Mouse (Mus musculus) urinary bladder, postnatal 14 days (tissue): ENCODE data around the gene Cdc42ep2.

Source experiments
- DNase-seq: peaks from one replicate; pipeline ENCODE4 v3.0.0; 2021; ENCODE audit warnings: low spot score

Cdc42ep2 gene

DNA sequence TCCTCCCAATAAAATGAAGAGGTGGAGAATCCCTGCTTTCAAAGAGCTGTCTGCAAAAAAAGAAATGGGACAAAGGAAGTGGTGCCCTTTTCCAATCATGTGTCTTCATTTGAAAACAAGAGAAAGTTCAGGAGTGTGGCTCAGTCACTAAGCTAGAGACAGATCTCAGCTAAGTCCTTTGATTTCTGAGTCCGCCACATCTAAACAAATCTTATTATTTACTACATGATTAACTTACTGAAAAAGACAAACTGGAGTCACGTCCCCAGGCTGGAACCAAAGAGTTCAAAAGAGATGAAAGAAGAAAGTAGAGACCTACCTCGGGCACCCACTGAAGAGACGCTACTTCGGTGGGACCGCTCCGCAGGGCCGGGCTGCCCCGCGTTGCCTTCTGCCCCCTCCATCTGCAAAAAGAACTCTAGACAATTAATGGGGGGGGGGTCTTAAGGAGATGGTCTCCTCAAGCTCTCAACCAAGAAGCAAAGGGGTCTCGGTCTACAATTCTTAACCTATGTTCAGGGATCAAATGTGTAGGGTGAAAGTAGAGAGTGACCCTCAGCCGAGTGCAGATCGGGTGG lies 50.1 kb downstream of the Cdc42ep2 start:
- DNase-seq, result no peak

DNA sequence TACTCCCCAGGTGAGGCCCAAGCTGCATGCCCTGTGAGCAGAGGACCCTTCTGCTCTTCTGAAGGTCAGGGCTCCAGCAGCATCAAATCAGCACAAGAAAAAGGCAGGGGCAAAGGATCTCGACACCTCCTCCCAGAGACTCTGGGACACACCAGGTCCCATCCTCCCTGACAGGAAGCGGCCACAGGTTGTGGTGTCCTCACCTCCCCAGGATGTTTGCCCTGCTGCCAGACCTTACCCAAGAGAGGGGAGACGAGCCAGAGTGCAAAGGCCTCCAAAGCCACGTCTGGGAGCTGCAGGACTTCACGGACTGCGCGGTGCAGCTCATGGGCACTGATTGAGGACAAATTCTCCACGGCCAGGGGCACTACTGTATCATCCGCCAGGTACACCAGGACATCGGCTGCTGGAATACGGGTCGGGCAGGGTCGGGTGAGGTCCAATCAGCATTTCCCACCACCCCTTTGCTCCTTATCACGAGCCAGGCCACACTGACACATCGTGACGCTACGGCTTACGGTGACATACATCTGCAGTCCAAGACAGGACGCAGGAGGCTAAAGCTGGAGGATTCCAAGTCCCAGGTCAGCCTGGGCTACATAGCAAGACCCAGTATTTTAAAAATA lies 51.6 kb downstream of the Cdc42ep2 start:
- DNase-seq, result no peak

DNA sequence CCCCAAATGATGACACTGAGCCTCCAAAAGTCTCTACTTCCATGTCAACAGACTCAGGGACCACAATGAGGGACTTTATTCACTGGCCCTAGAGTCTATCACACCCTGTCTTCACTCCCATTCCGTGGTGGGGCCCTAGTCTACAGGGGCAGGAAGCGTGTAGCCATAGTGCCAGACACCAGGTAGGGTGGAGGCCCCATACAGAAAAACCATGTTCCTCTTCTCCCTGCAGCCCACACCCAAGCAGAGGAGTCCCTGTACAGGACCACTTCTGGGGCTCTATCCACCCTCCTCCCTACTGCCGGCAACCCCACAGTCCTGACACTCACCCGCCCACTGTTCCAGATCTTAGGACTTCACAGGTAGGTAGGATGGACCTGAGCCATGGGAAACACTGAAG lies 52.1 kb downstream of the Cdc42ep2 start:
- DNase-seq, result no peak

DNA sequence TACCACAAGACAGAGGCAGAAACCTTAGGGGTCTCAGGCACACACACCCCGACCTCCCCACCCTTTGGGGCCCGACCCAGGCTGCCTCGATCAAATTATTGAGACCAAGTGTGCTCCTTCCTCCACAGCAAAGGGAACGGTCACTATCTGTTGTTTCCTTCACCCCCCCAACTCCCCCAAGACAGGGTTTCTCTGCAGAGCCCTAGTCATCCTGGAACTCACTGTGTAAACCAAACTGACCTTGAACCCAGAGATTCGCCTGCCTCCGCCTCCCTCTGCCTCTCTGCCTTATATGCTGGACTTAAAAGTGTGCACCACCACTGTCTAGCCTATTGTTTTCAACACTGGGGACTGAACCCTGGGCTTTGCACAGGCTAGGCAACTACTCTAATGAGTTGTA lies 52.9 kb downstream of the Cdc42ep2 start:
- DNase-seq, result no peak

DNA sequence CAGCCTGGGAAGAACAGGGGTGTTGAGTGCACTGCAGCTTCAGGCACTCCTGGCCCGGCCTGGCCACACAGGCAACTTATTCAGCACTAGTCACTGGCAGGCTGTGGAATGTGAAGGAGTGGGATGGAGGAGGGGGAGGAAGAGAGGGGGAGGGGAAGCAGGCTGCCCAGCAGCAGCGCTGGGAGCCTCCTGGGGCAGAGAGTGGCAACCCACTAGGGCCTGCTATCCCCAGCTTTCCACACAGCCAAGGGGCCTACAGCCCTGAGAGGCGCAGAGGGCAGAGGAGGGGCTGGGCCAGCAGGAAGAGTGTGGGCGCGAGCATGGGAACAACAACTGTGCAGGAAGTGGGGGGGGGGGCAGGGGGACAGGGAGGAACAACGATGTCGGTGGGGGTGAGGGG lies 53.3 kb downstream of the Cdc42ep2 start:
- DNase-seq, result no peak

DNA sequence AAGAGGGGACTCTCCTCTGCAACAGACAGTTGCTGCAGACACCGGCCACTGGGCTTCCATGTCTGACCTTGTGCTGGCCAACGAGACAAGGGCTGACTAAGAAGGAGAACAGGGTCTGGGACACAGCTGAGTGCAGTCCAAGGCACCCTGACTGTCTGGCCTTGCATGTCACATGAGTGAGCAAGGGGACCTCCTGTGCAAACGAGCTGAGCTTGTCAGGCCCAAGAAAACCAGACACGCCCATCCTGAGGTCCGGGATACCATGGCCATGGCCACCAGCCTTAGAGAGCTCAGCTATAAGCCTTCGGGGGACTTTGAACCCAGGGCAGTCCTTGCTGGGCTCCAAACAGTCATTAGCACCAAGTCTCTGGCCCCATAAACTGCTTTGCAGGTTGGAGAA lies 56.5 kb downstream of the Cdc42ep2 start:
- no peak for DNase-seq
